Mouse (Mus musculus) 3T3-L1 (cell line): ENCODE results near the gene Ppp1r12b.

ENCODE experiments used
- DNase-seq: peaks from one replicate; pipeline ENCODE4 v3.0.0-alpha.2; 2015; ENCODE audit warnings: low read depth, low spot score

Ppp1r12b gene

GRCm38 (mm10) chr1:134955637-134956176 is at the start of gene Ppp1r12b:
Gene Ppp1r12b (minus strand): TSS chr1:134955942.
- peak; percentile 100 for DNase-seq

DNA sequence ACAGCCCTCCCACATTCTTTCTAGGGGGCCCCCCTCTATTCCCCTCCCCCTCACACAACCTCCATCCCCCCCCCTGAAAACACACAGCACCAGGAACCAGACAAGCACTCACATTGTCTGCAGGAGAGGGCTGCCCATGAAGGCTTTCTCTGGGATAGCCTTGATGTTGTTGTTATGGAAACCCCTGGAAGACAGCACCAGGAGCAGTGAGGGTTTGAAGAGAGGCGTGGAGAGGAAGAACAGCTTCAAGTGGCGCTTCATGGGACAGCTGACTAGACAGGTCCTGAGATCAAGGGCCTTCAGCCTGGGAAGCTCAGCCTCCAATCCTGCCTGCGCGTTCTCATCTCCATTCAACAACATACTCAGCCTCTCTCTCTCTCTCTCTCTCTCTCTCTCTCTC is 47.6 kb upstream of the Ppp1r12b start:
- no peak for DNase-seq

DNA sequence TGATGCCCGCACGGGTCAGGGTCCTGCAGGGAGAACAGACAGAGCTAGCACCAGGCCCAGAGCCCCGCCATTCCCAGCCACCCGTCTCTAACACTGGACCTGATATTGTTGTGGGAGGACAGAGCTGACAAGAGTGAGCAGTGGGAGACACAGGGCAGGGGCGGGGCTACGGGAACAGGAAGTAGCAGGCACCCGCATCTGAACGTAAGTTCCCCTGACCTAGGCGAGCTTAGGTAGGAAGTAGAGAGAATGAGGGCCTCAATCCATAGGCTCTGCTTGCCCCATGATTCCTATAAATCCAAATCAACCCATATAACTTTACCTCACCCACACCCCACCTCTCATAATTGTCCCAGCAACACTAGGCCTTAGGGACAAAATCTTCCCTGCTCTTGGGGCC is 44.8 kb upstream of the Ppp1r12b start:
- DNase-seq, result no peak

DNA sequence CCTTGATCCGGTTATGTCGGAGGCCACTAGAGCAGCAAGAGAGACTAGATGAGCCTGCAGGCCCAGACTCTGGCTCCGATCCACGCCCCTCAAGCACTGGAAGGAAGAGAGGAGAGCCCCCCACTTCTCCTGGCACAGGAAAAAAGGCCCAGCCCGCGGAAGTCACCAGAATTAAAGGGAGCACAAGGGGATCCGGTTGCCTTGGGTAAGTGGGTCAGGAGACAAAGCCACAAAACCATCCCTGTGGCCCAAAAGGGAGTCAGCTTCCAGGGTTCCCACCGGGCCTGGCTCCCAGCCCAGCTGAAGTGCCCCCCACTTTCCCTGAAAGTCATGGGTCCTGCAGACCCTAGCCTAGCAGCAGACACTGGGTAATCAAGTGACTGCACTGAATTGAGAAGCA is 42.5 kb upstream of the Ppp1r12b start:
- DNase-seq, result no peak

GRCm38 (mm10) chr1:134997568-134997967 is 41.8 kb upstream of the Ppp1r12b start:
- no peak for DNase-seq

- DNase-seq, result no peak
Measured at GRCm38 (mm10) chr1:134996471-134996870, 40.7 kb upstream of the Ppp1r12b start.

- DNase-seq, result peak; percentile 37
Measured at GRCm38 (mm10) chr1:134995954-134996353, 40.2 kb upstream of the Ppp1r12b start.

- DNase-seq, result no peak
Measured at GRCm38 (mm10) chr1:134995437-134995836, 39.7 kb upstream of the Ppp1r12b start.

DNA sequence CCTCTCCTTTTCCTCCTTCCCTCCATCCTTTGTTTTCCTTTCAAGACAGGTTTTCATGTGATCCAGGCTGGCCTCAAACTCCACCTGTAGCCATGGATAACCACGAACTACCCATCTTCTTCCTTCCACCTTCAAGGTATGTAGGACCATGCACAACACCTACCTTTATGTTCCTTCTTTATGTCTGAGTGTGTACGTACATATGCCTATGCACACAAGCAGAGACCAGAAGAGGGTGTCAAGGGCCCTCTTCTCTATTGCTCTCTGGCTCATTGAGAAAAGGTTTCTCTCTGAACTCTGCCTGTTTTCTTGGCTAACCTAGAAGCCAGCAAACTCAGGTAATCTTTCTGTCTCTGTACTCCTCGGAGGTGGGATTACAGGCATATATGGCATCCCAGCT is 39.0 kb upstream of the Ppp1r12b start:
- DNase-seq, result no peak

DNA sequence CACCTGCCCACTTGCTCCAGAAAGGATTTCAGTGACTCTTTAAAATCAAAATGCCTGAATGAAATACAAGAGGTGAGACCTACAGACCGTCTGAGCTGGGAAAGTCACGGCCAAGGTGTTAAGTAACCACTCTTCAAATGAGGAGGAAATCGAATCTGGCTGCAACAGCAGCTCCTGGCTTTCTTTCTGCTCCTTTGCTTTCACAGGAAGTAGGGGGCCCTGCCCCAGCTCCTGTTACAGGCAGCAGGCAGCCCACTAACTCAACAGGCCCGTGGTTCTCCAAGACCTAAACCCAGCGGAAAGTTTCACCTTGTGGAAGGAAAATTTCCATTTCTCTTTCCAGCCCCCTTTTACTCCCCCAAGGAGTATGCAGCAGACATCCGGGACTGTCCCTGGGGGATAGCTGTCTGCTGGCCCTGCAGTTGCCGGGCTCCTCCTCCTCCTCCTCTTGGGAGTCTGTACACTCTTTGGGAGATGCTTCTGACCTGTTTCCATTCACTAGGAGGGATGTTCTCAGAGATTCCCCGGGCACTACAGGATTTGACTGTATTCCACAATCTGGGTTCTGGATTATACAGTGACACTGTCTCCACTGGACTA is 36.4 kb upstream of the Ppp1r12b start:
- peak; percentile 41 for DNase-seq

GRCm38 (mm10) chr1:134989372-134989771 is 33.6 kb upstream of the Ppp1r12b start:
- DNase-seq, result peak; percentile 93

- DNase-seq, result no peak
Measured at GRCm38 (mm10) chr1:134987962-134988341, 32.2 kb upstream of the Ppp1r12b start.

GRCm38 (mm10) chr1:134987173-134987961 is 31.6 kb upstream of the Ppp1r12b start:
- no peak for DNase-seq

DNA sequence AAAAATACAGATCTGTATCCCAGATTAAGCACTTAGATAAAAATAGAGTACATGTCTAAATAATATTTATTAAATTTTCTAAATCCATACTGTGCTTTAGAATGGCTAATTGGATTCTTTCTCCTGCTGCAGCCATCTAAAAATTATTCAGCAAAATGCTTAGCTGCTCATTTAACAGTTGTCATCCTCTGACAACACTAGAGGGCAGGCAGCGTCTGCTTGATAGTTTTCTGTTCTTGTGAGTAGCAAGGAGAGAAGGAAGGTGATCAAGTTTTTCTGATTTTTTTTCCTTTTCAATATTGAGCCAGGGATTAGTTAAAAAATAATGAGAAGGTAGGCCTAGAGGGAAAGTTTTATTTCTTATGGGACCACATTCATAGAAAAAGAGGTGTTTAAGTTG is 17.2 kb upstream of the Ppp1r12b start:
- peak; percentile 60 for DNase-seq

- DNase-seq, result no peak
Measured at GRCm38 (mm10) chr1:134965430-134965829, 9.7 kb upstream of the Ppp1r12b start.

GRCm38 (mm10) chr1:134962821-134963220 is 7.1 kb upstream of the Ppp1r12b start:
- peak; percentile 27 for DNase-seq

- peak; percentile 93 for DNase-seq
Measured at GRCm38 (mm10) chr1:134962053-134962803, 6.5 kb upstream of the Ppp1r12b start, which contains the start of gene Ube2t. Gene Ube2t (plus strand): TSS chr1:134962565.

DNA sequence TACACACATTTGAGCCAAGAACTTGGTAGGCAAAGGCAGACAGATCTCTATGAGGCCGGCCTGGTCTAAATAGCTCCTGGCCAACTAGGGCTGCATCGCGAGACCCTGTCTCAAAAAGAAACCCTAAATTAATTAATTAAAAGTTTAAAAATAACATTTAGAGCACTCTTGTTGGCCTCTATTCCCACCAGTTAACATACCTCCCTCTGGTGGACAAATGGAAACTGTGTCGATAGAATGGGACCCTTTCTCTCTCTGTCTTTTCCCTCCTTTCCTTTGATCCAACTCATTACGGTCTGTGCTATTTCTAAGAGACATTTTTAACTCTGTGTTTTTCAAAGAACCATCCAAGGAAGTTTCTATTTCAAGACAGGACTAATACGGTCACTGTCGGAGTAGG is 4.9 kb upstream of the Ppp1r12b start:
- peak; percentile 63 for DNase-seq

GRCm38 (mm10) chr1:134955050-134955636 is 599 bp downstream of the Ppp1r12b start:
- DNase-seq, result peak; percentile 52

GRCm38 (mm10) chr1:134949946-134950345 is 5.8 kb downstream of the Ppp1r12b start:
- peak; percentile 22 for DNase-seq

- DNase-seq, result no peak
Measured at GRCm38 (mm10) chr1:134947590-134947989, 8.2 kb downstream of the Ppp1r12b start.

GRCm38 (mm10) chr1:134942898-134943297 is 12.8 kb downstream of the Ppp1r12b start:
- no peak for DNase-seq
